Mouse (Mus musculus) MEL-GATA-1-ER (cell line): ENCODE data around the gene Cnot2.

Source experiments
- DNase-seq: peaks from one replicate; pipeline ENCODE4 v3.0.0-alpha.2; 2012; ENCODE audit warnings: low read depth; ENCODE audit errors: extremely low read depth

The Cnot2 gene

DNA sequence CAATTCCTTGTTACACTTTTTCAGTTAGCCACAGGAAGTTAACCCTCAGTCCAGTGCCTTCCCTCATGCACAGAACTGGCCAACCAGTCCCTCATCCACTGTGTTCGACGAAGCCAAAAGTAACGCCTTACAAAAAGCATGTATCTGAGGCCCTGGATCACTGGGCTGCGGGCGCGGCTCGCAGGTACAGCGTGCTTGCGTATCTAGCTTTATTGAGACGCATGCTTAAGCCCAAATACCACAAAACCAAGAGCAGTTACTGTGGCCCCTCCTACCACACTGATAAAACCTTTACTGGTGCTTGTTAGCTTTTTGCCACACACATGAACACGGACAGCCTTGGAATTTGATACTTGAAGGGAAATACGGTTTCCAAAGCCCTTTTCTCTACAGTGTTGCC lies 99.4 kb downstream of the Cnot2 start:
- DNase-seq, result peak; percentile 47

DNA sequence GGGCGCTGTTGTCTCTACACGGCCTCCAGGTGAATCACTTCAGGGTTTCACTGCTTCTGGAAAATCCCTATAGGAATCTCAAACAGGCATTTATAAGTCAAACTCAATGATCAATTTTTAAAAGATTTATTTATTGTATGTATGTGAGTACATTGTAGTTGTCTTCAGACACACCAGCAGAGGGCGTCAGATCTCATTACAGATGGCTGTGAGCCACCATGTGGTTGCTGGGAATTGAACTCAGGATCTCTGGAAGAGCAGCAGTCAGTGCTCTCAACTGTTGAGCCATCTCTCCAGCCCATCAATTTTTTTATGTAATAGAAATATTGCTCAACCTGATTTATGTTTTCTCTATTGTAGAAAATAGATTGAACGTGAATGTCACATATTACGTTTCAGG lies 100.3 kb downstream of the Cnot2 start:
- DNase-seq, result no peak

DNA sequence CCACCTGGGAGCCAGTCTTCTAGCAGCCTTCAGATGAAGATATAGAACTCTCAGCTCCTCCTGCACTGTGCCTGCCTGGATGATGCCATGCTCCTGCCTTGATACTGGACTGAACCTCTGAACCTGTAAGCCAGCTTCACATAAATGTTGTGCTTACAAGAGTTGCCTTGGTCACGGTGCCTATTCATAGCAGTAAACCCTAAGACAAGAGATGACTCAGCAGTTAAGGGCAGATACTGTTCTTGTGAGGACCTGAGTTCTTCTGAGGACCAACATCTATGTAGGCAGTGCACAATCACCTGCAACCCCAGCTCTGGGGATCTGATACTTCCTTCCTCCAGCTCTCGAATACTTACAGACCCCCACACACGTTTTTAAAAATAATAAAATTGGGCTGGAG lies 104.8 kb downstream of the Cnot2 start:
- no peak for DNase-seq

DNA sequence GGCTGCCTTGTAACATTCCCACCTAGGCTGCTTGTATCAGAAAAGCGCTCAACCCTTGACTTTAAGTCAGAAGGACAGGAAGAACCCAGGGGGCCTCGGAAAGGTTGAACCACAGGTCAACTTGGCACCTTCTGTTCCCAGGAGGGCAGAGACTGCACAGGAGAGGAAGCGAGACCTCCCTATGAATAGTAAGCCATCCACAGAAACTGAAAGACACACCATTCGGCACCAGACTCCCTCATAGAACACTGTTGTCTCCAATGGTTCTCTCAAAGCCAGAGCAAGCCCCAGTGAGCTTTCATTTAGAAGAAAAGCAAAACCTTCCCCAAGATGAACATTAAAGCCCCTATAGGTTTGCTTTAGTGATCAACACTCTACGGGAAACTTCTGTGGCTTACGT lies 105.6 kb downstream of the Cnot2 start:
- DNase-seq, result no peak

- no peak for DNase-seq
Measured at GRCm38 (mm10) chr10:116473759-116474549, 107.4 kb downstream of the Cnot2 start, which contains the start of gene Kcnmb4. Gene Kcnmb4, minus strand, starts transcription at chr10:116473878.

- no peak for DNase-seq
Measured at GRCm38 (mm10) chr10:116473071-116473758, 108.1 kb downstream of the Cnot2 start.

DNA sequence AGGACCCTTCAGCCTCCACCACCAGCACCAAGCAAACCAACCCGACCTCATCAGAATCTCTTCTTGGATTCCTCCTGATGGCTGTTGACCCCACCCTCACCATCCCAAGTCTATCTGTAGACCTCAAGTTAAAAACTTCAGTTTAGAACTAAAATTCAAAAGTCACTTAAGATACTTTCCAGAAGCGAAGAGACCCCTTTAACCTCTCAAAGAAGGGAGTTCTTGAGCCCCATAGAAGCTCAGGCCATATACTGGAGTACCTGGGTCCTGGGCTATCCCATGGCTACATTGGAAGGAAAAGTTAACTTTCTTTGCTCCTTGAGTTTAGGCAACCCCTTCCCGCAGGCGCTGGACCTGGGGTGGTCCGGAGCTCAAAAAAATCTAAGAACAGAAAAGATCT lies 108.7 kb downstream of the Cnot2 start:
- no peak for DNase-seq

GRCm38 (mm10) chr10:116470306-116470925 lies 110.9 kb downstream of the Cnot2 start:
- no peak for DNase-seq

- DNase-seq, result no peak
Measured at GRCm38 (mm10) chr10:116468094-116468493, 113.2 kb downstream of the Cnot2 start.

DNA sequence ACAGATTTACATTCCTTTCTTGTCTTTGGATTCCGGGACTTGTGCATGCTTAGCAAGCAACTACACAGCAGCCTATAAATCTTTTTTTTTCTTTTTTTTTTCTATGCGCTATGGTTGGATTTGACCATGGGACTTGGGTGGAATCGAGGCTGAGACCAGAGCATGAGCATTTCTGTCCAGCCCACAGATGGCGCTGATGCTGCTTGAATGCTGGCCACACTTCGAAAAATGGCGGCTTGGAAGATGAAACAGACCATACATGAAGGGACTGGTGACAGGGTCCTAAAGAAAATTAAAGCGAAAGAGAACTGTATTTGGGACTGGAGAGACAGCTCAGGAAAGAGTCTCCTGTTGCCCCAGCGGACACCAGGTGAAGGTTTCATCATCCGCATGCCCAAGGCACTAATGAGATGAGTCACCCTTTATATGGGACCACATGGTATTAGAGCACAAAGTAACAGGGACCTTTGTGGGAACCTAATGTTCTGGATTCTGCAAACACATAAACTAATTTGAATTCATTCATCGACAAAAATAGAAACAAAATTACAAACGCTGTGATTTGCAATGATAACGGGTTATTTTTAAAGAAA lies 117.5 kb downstream of the Cnot2 start:
- peak; percentile 6 for DNase-seq

- DNase-seq, result no peak
Measured at GRCm38 (mm10) chr10:116461443-116461842, 119.9 kb downstream of the Cnot2 start.

- DNase-seq, result no peak
Measured at GRCm38 (mm10) chr10:116458786-116459185, 122.5 kb downstream of the Cnot2 start.

GRCm38 (mm10) chr10:116452771-116453170 lies 128.5 kb downstream of the Cnot2 start:
- DNase-seq, result no peak

GRCm38 (mm10) chr10:116450621-116451020 lies 130.7 kb downstream of the Cnot2 start:
- DNase-seq, result no peak

DNA sequence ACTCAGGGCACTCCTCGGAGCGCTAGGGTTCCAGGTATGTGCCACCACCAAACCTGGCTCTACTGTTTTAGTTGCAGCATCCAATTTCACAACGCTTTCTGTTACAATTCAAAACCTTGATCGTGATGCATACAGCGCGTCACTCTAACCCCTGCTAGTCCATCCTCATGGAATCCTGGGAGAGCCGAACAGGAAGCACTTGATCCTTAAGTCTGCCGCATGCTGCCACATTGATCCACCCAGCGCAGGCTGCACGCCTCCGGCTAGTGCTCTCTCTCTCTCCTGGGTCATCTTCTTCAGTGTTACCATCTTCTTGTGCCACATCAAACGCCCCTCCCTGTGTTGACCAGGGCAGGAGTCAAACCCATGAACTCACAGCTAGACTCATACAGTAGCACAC lies 133.1 kb downstream of the Cnot2 start:
- DNase-seq, result no peak

- no peak for DNase-seq
Measured at GRCm38 (mm10) chr10:116447176-116447575, 134.1 kb downstream of the Cnot2 start.

DNA sequence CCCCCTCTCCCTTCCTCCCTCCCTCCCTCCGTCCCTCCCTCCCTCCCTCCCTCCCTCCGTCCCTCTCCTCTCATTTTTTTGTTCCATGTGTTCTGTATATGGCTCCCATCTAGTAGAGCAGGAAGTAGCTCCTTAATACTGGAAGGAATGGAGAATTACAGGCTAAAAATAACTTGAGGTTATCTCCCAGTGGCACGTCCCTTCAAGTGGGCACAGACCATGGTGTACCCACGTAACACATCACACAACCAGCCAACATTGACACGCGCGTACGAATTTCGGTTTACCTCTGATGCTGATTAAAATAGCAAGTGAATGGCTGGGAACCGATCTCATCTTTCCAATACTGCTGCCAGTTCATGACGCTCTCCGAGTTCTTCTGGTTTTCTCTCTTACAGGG lies 135.3 kb downstream of the Cnot2 start:
- no peak for DNase-seq

- no peak for DNase-seq
Measured at GRCm38 (mm10) chr10:116444826-116445225, 136.5 kb downstream of the Cnot2 start.

- DNase-seq, result no peak
Measured at GRCm38 (mm10) chr10:116444371-116444770, 136.9 kb downstream of the Cnot2 start.

- DNase-seq, result no peak
Measured at GRCm38 (mm10) chr10:116440946-116441345, 140.4 kb downstream of the Cnot2 start.

DNA sequence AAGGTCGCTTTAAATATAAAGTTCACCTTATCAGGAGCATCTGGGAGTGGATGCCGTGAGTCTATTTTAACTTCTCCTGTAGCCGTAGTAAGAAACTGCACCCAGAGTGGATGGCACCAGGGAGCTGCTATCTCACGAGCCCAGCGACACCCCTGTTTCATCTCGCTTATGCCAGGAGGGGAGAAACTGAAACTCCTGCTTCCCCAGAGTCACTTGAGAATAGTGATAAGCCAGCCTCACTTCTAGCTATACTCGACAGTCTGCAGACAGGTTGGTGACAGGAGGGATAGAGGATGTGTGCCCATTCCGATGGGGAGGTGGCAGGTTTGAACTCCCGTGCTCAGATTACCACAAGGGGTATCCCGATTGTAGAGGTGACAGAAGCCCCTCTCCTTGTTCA lies 141.2 kb downstream of the Cnot2 start:
- peak; percentile 7 for DNase-seq

GRCm38 (mm10) chr10:116435455-116435854 lies 145.9 kb downstream of the Cnot2 start:
- no peak for DNase-seq
